ENCODE assay signal across 8 mouse cellular contexts in the genomic region with DNA sequence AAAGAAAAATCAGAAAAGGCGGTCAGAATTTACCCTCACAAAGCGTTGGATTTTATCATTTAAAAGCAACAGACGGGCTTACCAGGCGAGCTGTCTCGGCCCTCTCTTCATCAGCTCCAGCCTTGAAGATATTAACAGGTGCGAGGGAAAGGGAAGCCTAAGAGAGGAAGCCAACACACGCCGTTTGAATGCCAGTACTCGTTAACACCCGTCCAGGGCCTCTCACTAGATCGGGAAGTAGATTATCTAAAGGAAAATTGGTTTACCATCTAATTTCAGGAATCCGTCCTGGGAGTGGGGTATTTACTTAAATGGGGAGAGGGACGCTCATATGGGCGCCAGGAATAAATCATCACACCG. TPM values are rescaled to one million over a fixed set of nuclear protein-coding genes. Genes with fewer than 3 reads are reported as not detected.
A peak's percentile ranks its signal among the peaks of the same experiment; 100 is the strongest.
DNase-seq lines count a peak whose midpoint lies in the region; ATAC-seq and TF ChIP-seq lines count a peak whose summit lies in the region.

No protein-coding gene starts in this region.

- peak overlapping the region; percentile 74 for H3K9ac ChIP-seq in forebrain, postnatal 0 days
- H3K9ac ChIP-seq in liver, embryonic 16.5 days (ENCODE audit: low read depth, low read length) = peak overlapping the region; percentile 79

- no peak for DNase-seq in cerebellum, adult 2 months
- no peak for DNase-seq in cerebellum, adult 8-10 months
- no peak for DNase-seq in forebrain, postnatal 0 days
- DNase-seq in right cerebral cortex, postnatal 36 days (ENCODE audit: low spot score in 2 of 2) = no peak
- no peak for DNase-seq in adrenal gland, adult 8-10 months

- TF ChIP-seq CTCF in cerebellum, adult 2 months (IDR thresholded peaks at IDR 0.05; ENCODE audit: borderline replicate concordance, insufficient read depth, low read depth, low read length) = no peak
- no peak for TF ChIP-seq CTCF in E14TG2a.4 (conservative IDR thresholded peaks at IDR 0.05; ENCODE audit: low read length)
- no peak for TF ChIP-seq CTCF in forebrain, postnatal 0 days (IDR thresholded peaks at IDR 0.05; ENCODE audit: low read depth)

- peak overlapping the region; percentile 75 for H3K4me2 ChIP-seq in forebrain, postnatal 0 days (ENCODE audit: low read depth)
- H3K4me2 ChIP-seq in liver, embryonic 16.5 days (ENCODE audit: low read depth, low read length) = peak overlapping the region; percentile 93

- WGBS in cerebellum, adult 2 months = 2% methylated on average over 15 of the region's 15 CpGs
- WGBS in forebrain, postnatal 0 days = 3% methylated on average over 15 of the region's 15 CpGs
- WGBS in liver, embryonic 16.5 days (ENCODE audit: insufficient replicate concordance) = 1% methylated on average over 15 of the region's 15 CpGs

- peaks cover 51% of the 10 kb centered on the region for H3K36me3 ChIP-seq in E14TG2a.4 (ENCODE audit: insufficient read depth, low read length)
- peaks cover 39% of the 10 kb centered on the region for H3K36me3 ChIP-seq in forebrain, postnatal 0 days (ENCODE audit: insufficient read depth)
- peaks cover 36% of the 10 kb centered on the region for H3K36me3 ChIP-seq in liver, embryonic 16.5 days (ENCODE audit: control insufficient read depth, insufficient read depth)

- no peak for TF ChIP-seq POLR2A in cerebellum, adult 2 months (IDR thresholded peaks at IDR 0.05; ENCODE audit: borderline replicate concordance, insufficient read depth, low read length)

- no peak overlapping the region for H3K27ac ChIP-seq in cerebellum, adult 2 months (ENCODE audit: insufficient read depth, low read length)
- H3K27ac ChIP-seq in forebrain, postnatal 0 days (ENCODE audit: low read depth, low read length) = peak overlapping the region; percentile 86; the same call in 1 of the 2 replicates
- H3K27ac ChIP-seq in liver, embryonic 16.5 days (ENCODE audit: low read length) = peak overlapping the region; percentile 81

- H3K4me3 ChIP-seq in cerebellum, adult 2 months (replicated peaks; ENCODE audit: insufficient read depth, low read depth, low read length) = peak overlapping the region; percentile 66
- peak overlapping the region; percentile 99 for H3K4me3 ChIP-seq in E14TG2a.4 (replicated peaks; ENCODE audit: low read length)
- H3K4me3 ChIP-seq in forebrain, postnatal 0 days (ENCODE audit: low read depth, low read length) = peak overlapping the region; percentile 87
- peak overlapping the region; percentile 86 for H3K4me3 ChIP-seq in liver, embryonic 16.5 days (ENCODE audit: low read depth, low read length)

- peaks cover 3% of the 10 kb centered on the region; the same call in 1 of the 2 replicates for H3K4me1 ChIP-seq in cerebellum, adult 2 months (ENCODE audit: control insufficient read depth, insufficient read depth, low read length)
- H3K4me1 ChIP-seq in E14TG2a.4 (replicated peaks; ENCODE audit: low read depth, low read length) = peaks cover 42% of the 10 kb centered on the region
- H3K4me1 ChIP-seq in forebrain, postnatal 0 days (ENCODE audit: insufficient read depth) = peaks cover 5% of the 10 kb centered on the region; the same call in 1 of the 2 replicates
- peaks cover 7% of the 10 kb centered on the region; the same call in 1 of the 2 replicates for H3K4me1 ChIP-seq in liver, embryonic 16.5 days (ENCODE audit: control insufficient read depth, low read depth, low read length)

- H3K27me3 ChIP-seq in cerebellum, adult 2 months (ENCODE audit: control insufficient read depth, insufficient read depth, low read length) = no peaks in the 10 kb centered on the region
- H3K27me3 ChIP-seq in E14TG2a.4 (ENCODE audit: insufficient read depth, low read length) = no peaks in the 10 kb centered on the region
- no peaks in the 10 kb centered on the region for H3K27me3 ChIP-seq in forebrain, postnatal 0 days (ENCODE audit: insufficient read depth, low read length)
- no peaks in the 10 kb centered on the region for H3K27me3 ChIP-seq in liver, embryonic 16.5 days (ENCODE audit: control insufficient read depth, insufficient read depth, low read depth, low read length)

- H3K9me3 ChIP-seq in E14TG2a.4 (ENCODE audit: low read length) = no peaks in the 10 kb centered on the region
- no peaks in the 10 kb centered on the region for H3K9me3 ChIP-seq in forebrain, postnatal 0 days (ENCODE audit: low read length)
- no peaks in the 10 kb centered on the region for H3K9me3 ChIP-seq in liver, embryonic 16.5 days (replicated peaks; ENCODE audit: control insufficient read depth, low read length)

- ATAC-seq in forebrain, postnatal 0 days = no peak
- ATAC-seq in liver, embryonic 16.5 days (ENCODE audit: low read depth) = peak; percentile 17
- ATAC-seq in CD4-positive, CD25-positive, alpha-beta regulatory T cell, adult 4 months = no peak

RNA-seq across cellular contexts. Expression of a gene that starts 0.7 kb away (rescaled TPM):
- 148 and 153 TPM in 2 replicates for polyA plus RNA-seq in cerebellum, adult 2 months (2012; rRNA removed)
- 399 and 404 TPM in 2 replicates for total RNA-seq in forebrain, postnatal 0 days (2014; rRNA removed)
- 240 and 249 TPM in 2 replicates for polyA plus RNA-seq in forebrain, postnatal 0 days (2015; fragmentation: Nextera tagmentation; extraction: Ambion mirVana)
- 115 and 127 TPM in 2 replicates for polyA plus RNA-seq in liver, embryonic 16.5 days (2015; fragmentation: Nextera tagmentation; extraction: Ambion mirVana)
- 100 to 1,000 TPM; 184 to 239 (median 209) TPM for total RNA-seq in adrenal gland, adult 8-10 months (2022)
- polyA plus RNA-seq in CD4-positive, CD25-positive, alpha-beta regulatory T cell, adult 4 months (2017; shearing (Covaris generic)) = 100 to 1,000 TPM; 185 to 226 TPM

RNA-seq across cellular contexts. Expression of a gene that starts 17.7 kb away (rescaled TPM):
- 0.16 TPM in 1 of 2 replicates, not detected in the other for polyA plus RNA-seq in cerebellum, adult 2 months (2012; rRNA removed)
- not detected in 2 replicates for total RNA-seq in forebrain, postnatal 0 days (2014; rRNA removed)
- polyA plus RNA-seq in forebrain, postnatal 0 days (2015; fragmentation: Nextera tagmentation; extraction: Ambion mirVana) = 0.13 TPM in 1 of 2 replicates, not detected in the other
- polyA plus RNA-seq in liver, embryonic 16.5 days (2015; fragmentation: Nextera tagmentation; extraction: Ambion mirVana) = not detected in 2 replicates
- not detected for total RNA-seq in adrenal gland, adult 8-10 months (2022)
- not detected for polyA plus RNA-seq in CD4-positive, CD25-positive, alpha-beta regulatory T cell, adult 4 months (2017; shearing (Covaris generic))
